Mouse (Mus musculus) left cerebral cortex, adult 2 months (tissue): ENCODE results near the gene Ffar4. TPM values are rescaled to one million over a fixed set of nuclear protein-coding genes. Genes with fewer than 3 reads are reported as not detected.

ENCODE experiments used
- DNase-seq, 2 experiments: peaks; one replicate each; pipeline ENCODE4 v3.0.0; 2021 to 2022; ENCODE audit warnings: low spot score in 2 of 2, mixed read lengths in 1 of 2; ENCODE audit errors: extremely low spot score in 1 of 2
- H3K27ac ChIP-seq: fragments of 200-600 bp; 2 replicates; pipeline ENCODE4 v1.8.1; 2022
- H3K4me3 ChIP-seq: fragments of 200-600 bp; 2 replicates; pipeline ENCODE4 v1.8.1; 2022
- CTCF ChIP-seq: fragments of 200-600 bp; IDR thresholded peaks from 2 replicates; pipeline ENCODE4 v1.8.1; 2022; ENCODE audit warnings: antibody characterized with exemption, mild to moderate bottlenecking, moderate library complexity
- intact Hi-C: fragments of 180-260 bp; cut with DNase I; formaldehyde crosslinking; loops from one replicate; pipeline ENCODE4 v1.15.1; 2025
- long read RNA-seq, 2 experiments: library from polyadenylated mRNA; stranded (forward); transcript quantifications; one replicate each; pipeline ENCODE4 v2.0.0; 2021; ENCODE audit warnings: borderline mapping rate in 2 of 2
- total RNA-seq, 2 experiments: library from RNA; stranded (reverse); gene quantifications; 2 replicates each; pipeline ENCODE4 v1.2.3; 2021

Ffar4 gene
- under 1 TPM in 1 of 2 experiments, not detected in 1; 0.25 TPM for total RNA-seq
- long read RNA-seq, experiment 1: 0 reads
- long read RNA-seq, experiment 2: 0 reads

DNA sequence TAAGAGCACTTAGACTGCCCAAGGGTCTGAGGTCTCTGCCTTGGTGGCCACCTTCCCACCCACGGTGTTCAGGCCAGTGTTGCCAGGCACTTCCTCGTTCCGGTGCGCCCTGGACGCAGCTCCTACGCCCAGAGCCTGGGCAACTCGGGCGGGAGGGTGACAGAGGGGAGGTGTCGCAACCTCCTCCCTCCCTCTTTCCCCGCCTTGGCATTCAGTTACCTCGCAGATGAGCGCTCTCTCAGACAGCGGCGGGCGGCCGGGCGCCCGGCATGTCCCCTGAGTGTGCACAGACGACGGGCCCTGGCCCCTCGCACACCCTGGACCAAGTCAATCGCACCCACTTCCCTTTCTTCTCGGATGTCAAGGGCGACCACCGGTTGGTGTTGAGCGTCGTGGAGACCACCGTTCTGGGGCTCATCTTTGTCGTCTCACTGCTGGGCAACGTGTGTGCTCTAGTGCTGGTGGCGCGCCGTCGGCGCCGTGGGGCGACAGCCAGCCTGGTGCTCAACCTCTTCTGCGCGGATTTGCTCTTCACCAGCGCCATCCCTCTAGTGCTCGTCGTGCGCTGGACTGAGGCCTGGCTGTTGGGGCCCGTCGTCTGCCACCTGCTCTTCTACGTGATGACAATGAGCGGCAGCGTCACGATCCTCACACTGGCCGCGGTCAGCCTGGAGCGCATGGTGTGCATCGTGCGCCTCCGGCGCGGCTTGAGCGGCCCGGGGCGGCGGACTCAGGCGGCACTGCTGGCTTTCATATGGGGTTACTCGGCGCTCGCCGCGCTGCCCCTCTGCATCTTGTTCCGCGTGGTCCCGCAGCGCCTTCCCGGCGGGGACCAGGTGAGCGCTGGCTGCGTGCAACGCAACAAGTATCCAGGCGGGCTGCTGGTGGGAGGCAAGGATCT, at the start of gene Ffar4:
Ffar4 (plus strand) TSS at position 214 of the 901 bp plus-strand sequence.
- Histone ChIP-seq H3K27ac (no peak within 1 kb of the TSS), H3K4me3 (peak within 1 kb of the TSS; percentile 16; the same call in 1 of the 2 replicates)
- intact Hi-C loops: no loop called here
- TF ChIP-seq CTCF: no peak
- peak in 1 of 2 experiments; percentile 13 for DNase-seq

DNA sequence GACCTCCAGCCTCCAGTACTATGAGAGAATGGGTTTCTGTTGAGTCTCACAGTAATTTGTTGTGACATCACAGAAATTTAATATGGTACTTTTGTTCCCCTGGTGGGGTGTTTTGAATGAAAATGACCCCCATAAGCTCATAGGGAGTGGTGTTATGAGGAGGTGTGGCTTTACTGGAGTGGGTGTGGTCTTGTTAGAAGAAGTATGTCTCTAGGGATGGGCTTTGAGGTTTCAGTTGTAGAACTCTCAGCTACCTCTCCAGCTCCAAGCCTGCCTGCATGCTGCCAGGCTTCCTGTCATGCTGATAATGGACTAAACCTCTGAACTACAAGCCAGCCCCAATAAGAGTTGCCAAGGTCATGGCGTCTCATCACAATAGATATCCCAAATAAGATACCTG, 47.2 kb upstream of the Ffar4 start:
- intact Hi-C loops: loop anchor here (5.0 to 10.0 kb wide), 2 partner anchors 47 to 345 kb away; no protein-coding TSS in a partner anchor
- H3K27ac ChIP-seq: no peak overlapping the region
- no peak overlapping the region for H3K4me3 ChIP-seq
- no peak for TF ChIP-seq CTCF
- DNase-seq: no peak

DNA sequence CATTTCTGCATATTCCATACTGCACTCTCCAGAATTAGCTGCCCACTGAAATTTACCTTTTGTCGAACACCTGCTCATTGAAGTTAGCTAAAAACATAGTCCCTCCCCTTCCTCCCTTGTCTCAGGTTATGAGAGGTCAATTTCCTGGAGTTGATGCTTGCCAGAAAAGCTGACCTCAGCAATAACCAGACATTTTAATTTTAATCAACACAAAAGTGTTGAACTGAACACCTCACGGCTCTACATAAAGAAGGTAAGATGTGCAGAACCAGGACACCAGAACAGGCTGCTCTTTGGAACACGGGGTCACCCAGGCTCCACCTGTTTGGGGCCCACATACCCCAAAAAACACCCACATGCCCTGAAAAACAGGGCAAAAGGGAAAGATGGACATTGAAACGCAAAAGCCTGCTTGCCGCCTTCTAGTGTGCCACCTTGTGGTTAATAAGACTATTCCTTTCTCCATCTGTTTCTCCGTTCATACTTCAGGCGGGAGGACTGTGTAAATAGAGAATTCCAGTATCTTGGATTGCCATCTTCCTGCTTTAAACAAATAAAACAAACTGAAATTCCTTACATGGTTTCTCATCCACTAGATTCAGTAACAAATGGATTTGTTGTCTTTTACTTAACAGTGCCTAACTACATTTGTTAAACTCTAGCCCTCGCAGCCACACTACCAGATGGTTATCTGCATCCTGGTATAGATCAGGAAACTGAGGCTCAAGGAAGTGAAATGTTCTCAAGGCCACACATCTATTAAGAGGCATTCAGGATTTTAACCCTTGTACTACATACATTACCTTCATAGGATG, 43.4 kb upstream of the Ffar4 start:
- H3K4me3 ChIP-seq: peak overlapping the region; percentile 64
- peak; percentile 67 for TF ChIP-seq CTCF
- H3K27ac ChIP-seq: peak overlapping the region; percentile 61; the same call in 1 of the 2 replicates
- peak in 1 of 2 experiments; percentile 11 for DNase-seq
- intact Hi-C loops: loop anchor here (1.0 to 10.0 kb wide), 5 partner anchors 23 to 349 kb away; no protein-coding TSS in a partner anchor

DNA sequence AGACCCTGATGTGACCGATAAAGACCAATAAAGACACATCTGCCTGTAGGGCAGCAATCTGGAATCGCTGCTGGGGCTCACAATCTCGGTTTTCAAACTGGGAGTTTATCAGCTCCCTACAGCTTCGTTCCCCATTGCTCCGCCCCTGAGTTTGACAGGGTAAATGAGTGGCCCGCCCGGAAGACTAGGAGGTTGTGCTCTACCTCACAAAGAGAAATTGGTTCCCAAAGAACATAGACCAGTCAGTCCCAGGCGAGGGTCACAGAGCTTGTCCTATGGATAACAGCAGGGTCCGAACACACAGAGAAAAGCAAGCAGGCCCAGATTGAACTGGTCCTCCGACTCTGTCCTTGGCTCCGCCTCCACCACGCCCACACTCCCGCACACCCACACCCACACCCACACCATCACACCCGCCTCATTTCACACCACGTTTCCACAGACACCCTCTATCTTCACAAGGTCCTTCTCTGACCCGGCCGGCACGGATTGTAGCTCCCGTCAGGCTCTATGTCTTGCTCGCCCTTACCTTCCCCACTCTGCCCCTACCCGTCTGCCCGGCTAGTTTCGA, 42.6 kb upstream of the Ffar4 start:
- DNase-seq: peak in 1 of 2 experiments; percentile 56
- intact Hi-C loops: loop anchor here (1.0 to 10.0 kb wide), 5 partner anchors 24 to 349 kb away; no protein-coding TSS in a partner anchor
- no peak for TF ChIP-seq CTCF
- peak overlapping the region; percentile 61 for H3K27ac ChIP-seq
- peak overlapping the region; percentile 64 for H3K4me3 ChIP-seq

DNA sequence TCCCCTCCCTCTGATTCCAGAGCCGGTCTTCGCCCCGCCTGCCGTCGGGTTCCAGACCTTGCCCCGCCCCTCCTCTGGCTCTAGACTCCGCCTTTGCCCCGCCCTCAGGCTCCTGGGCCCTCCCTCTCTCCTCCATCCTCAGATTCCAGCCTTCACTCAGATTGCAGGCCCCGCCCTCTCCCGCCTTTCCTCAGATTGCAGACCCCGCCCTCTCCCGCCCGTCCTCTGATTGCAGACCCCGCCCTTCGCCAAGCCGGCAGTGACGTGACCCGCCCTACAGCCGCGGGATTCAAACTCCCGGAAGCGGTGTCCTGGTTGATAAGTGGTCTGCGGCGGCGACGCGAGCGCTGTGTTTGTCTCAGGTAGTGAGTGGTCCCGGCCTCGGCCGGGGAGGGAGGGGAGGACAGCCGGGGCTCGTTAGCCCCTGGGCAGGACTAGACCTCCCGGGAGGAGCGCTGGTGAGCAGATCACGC, 42.1 kb upstream of the Ffar4 start, which contains the start of gene Cep55:
Cep55 (plus strand) TSS at position 292 of the 473 bp plus-strand sequence.
- H3K27ac ChIP-seq: peak within 1 kb of the TSS; percentile 61
- peak within 1 kb of the TSS; percentile 64 for H3K4me3 ChIP-seq
- intact Hi-C loops: loop anchor here (1.0 to 10.0 kb wide), 5 partner anchors 24 to 350 kb away; no protein-coding TSS in a partner anchor

DNA sequence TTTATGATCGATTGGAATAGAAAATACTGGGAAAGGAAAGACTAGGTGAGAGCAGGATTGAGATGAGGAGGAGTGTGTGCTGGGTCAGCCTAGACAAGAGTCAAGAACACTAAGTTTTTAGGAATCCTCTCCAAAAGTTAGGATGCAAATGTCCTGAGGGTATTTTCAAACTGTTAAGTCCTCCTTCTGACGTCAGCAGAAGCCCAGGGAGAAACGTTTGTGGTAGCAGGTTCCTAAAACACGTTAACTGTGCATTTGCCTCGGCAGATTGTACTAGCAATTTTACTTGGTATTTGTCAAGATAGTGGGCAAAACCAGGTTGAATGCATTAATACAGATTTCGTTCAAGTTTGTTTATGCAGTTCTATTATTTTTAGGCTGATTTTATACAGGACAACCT, 41.1 kb upstream of the Ffar4 start:
- Histone ChIP-seq H3K4me3 (no peak overlapping the region), H3K27ac (no peak overlapping the region)
- DNase-seq: no peak
- TF ChIP-seq CTCF: no peak
- intact Hi-C loops: loop anchor here (2.0 to 10.0 kb wide), 2 partner anchors 143 to 351 kb away; no protein-coding TSS in a partner anchor

More for the DNA sequence above, 42.1 kb upstream of the Ffar4 start, which contains the start of gene Cep55:
- no peak for TF ChIP-seq CTCF
- peak; percentile 90 to 91 for DNase-seq

DNA sequence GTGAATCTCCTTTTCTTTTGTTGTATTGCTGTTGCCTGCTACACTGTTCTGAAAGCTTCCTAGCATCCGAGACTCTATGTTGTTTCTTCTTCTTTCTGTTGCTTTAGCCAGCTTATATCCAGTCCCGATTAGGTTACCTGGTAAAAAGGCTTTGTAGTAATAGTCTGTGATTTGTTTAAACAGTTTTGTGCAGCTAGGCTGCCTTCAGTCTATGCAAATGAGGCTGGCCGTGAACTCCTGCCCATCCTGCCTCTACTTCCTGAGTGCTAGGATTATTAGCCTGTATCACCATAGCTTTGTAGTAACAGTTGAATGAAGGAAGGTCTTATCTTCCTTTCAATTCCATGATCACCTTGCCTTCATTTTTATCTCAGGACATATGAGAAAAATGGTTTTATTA, 40.6 kb upstream of the Ffar4 start:
- Histone ChIP-seq H3K4me3 (no peak overlapping the region), H3K27ac (no peak overlapping the region)
- no peak for TF ChIP-seq CTCF
- DNase-seq: no peak
- intact Hi-C loops: loop anchor here (10.0 kb wide), 1 partner anchor 351 kb away; no protein-coding TSS in a partner anchor

DNA sequence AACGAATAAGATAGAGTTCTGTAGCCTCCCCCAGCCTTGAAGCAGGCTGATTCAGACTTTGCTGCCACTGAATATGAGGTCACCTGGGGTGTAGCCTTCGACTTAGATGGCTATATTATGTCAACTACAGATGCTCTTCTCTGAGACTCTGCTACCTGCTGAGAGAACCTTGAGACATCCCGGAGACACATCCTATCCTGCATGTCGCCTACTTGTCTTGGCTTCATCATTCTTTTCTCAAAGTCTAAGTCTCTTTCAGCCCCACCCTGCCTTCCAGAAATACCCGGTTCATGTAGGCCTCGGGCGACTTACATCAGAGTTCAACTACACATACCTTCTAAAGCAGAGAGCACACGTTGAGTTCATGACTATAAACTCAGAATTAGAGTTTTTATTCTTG, 39.9 kb upstream of the Ffar4 start:
- intact Hi-C loops: loop anchor here (10.0 kb wide), 1 partner anchor 352 kb away; no protein-coding TSS in a partner anchor
- no peak for TF ChIP-seq CTCF

DNA sequence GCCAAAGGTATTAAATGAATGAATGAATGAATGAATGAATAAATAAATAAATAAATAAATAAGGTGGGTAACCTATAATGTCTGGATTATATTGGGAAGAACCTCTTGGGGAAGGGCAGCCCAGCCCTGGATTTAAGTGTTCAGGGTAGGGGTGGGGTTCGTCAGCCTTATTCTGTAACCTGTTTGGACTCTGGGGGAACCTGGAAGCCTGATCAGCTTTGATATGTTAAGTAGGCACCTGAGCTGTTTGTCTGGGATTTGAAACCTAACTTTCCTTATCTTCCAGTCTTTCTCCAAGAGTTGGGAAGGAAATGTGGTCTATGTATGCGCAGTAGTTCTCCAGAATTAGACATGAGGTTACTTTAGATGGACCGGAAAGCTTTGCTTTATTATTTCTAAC, 33.7 kb upstream of the Ffar4 start:
- Histone ChIP-seq H3K4me3 (no peak overlapping the region), H3K27ac (no peak overlapping the region)
- DNase-seq: no peak
- TF ChIP-seq CTCF: no peak
- intact Hi-C loops: no loop called here

More for the DNA sequence above, 39.9 kb upstream of the Ffar4 start:
- Histone ChIP-seq H3K27ac (no peak overlapping the region), H3K4me3 (no peak overlapping the region)
- DNase-seq: no peak

DNA sequence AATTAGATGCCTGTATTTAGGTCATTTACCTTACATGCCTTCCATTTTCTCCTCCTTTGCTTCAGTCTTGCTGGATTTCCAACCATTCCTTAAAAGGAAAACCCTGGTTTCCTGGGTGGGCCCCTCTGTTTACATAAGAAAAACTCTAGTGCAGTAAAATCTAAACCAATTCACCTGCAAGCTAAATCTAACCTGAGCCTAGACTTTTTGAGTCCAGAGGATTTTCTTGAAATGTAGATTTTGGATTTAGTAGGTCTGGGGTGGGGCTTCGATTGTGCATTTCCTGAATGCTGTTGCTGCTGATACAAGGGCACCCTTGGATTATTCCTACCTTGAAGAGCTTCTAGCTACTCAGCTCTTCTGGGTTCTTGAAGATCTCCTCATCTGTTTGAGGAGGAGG, 32.8 kb upstream of the Ffar4 start:
- no peak for DNase-seq
- Histone ChIP-seq H3K4me3 (no peak overlapping the region), H3K27ac (no peak overlapping the region)
- intact Hi-C loops: no loop called here
- no peak for TF ChIP-seq CTCF

DNA sequence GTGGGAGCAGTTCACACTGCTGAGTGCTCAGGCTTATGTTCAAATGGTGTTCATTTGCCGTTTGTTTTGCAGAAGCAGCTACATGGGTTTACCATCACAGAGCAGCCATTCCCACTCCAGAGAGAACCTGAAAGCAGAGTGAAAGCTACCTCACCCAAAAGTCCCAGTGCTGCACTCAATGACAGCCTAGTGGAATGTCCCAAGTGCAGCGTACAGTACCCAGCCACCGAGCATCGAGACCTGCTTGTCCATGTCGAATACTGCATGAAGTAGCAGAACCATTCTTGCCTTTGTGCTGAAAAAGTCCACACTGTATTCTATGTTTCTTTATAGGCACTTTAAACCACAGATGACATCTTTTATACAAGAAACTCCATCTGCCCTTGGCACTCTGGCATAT, 23.6 kb upstream of the Ffar4 start:
- DNase-seq: no peak
- intact Hi-C loops: loop anchor here (10.0 kb wide), 1 partner anchor 282 kb away; no protein-coding TSS in a partner anchor
- H3K4me3 ChIP-seq: no peak overlapping the region
- no peak overlapping the region for H3K27ac ChIP-seq
- no peak for TF ChIP-seq CTCF
